Mouse (Mus musculus): ENCODE measurements around the gene Cdc20b. TPM values are rescaled to one million over a fixed set of nuclear protein-coding genes. Genes with fewer than 3 reads are reported as not detected.

The Cdc20b gene
- total and polyA plus RNA-seq, 2 experiments from 2014 or later: 0.60 to 2.4 TPM

DNA sequence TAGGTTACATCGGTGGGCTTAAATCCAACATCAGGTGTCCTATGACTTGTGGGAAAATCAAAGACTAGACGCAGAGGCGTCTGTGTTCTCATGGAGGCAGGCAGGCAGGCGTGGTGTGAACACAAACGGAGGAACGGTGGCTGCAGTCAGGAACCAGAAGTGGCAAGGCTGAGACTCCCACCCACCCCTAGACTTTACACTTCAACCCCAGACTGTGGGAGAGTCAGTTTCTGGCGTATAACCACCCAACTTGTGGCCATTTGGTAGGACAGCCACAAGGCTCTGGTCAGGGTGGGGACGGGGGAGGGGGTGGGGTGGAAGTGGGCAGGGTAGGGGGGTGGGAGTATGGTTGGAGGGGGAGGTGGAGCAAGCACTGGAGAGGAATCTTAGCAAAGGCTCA lies 55.6 kb downstream of the Cdc20b start:
- no peaks in the 10 kb centered on the region for H3K36me3 ChIP-seq (ENCODE audit: insufficient read depth, low read length)
- DNase-seq (ENCODE audit: low spot score) (no peak), ATAC-seq (no peak)
- no peaks in the 10 kb centered on the region for H3K4me1 ChIP-seq (ENCODE audit: insufficient read depth, low read length)
- 87% methylated on average over 8 of the region's 8 CpGs for WGBS
- no peak for TF ChIP-seq CTCF (IDR thresholded peaks at IDR 0.05; ENCODE audit: low read depth)
- no peaks in the 10 kb centered on the region for H3K9me3 ChIP-seq (ENCODE audit: low read length)
- H3K4me2 ChIP-seq (ENCODE audit: low read depth, low read length): no peak overlapping the region
- H3K4me3 ChIP-seq (ENCODE audit: low read length): no peak overlapping the region
- H3K27ac ChIP-seq: no peak overlapping the region
- no peaks in the 10 kb centered on the region for H3K27me3 ChIP-seq (ENCODE audit: insufficient read depth, low read length)
- no peak overlapping the region for H3K9ac ChIP-seq (replicated peaks; ENCODE audit: low read length)

DNA sequence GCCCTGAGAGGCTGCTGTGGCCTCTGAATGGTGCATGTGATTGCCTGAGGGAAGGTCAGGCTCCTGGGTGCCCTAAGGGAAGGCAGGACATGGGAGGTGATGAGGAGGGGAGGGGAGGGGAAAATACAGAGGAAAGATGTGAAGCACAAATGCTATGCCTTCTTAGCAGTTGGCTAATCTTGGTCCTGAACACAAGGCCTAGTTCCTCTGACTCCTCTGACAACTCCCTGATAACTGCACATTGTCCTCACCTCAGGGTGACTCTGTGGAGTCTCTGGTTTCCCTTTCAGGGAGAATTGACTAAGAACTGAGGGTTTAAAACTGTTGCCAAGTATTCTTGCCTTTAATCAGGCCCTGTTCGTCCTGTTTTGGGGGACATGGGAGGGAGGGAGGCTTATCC lies 59.7 kb downstream of the Cdc20b start:
- Histone ChIP-seq H3K4me2 (ENCODE audit: low read depth, low read length) (no peak overlapping the region), H3K4me3 (ENCODE audit: low read length) (no peak overlapping the region), H3K4me1 (ENCODE audit: insufficient read depth, low read length) (no peaks in the 10 kb centered on the region), H3K36me3 (ENCODE audit: insufficient read depth, low read length) (no peaks in the 10 kb centered on the region), H3K9ac (replicated peaks; ENCODE audit: low read length) (no peak overlapping the region), H3K27ac (no peak overlapping the region), H3K9me3 (ENCODE audit: low read length) (no peaks in the 10 kb centered on the region), H3K27me3 (ENCODE audit: insufficient read depth, low read length) (no peaks in the 10 kb centered on the region)
- DNase-seq (ENCODE audit: low spot score) (no peak), ATAC-seq (no peak)
- no peak for TF ChIP-seq CTCF (IDR thresholded peaks at IDR 0.05; ENCODE audit: low read depth)
- WGBS: 82% methylated on average over 1 of the region's 1 CpGs

DNA sequence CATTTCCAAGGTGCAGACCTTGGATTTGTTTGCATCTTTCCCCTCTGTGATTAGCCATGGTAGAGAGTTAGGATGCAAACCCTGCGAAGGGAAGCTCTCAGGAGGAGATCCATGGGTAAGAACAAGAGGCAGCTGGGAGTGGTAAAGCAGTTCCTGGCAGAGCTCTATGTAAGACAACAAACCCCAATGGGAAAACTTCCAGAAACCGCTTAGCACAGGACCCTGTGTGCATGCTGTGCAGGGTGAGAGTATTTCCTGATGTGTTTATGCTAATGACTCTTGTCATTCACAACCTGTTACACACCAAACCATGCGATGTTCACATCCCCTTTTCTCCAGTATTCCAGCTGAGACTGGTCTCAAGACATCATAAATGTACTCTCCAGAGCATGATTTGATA lies 62.1 kb downstream of the Cdc20b start:
- Histone ChIP-seq H3K9me3 (ENCODE audit: low read length) (no peaks in the 10 kb centered on the region), H3K27me3 (ENCODE audit: insufficient read depth, low read length) (no peaks in the 10 kb centered on the region), H3K9ac (replicated peaks; ENCODE audit: low read length) (no peak overlapping the region), H3K4me2 (ENCODE audit: low read depth, low read length) (no peak overlapping the region), H3K4me1 (ENCODE audit: insufficient read depth, low read length) (no peaks in the 10 kb centered on the region), H3K27ac (no peak overlapping the region), H3K4me3 (ENCODE audit: low read length) (no peak overlapping the region), H3K36me3 (ENCODE audit: insufficient read depth, low read length) (no peaks in the 10 kb centered on the region)
- TF ChIP-seq CTCF (IDR thresholded peaks at IDR 0.05; ENCODE audit: low read depth): no peak
- ATAC-seq: 0 out of 2 replicates have a peak, but pooled peaks have one; percentile 38
- DNase-seq (ENCODE audit: low spot score): peak; percentile 28
- WGBS: 48% methylated on average over 3 of the region's 3 CpGs

DNA sequence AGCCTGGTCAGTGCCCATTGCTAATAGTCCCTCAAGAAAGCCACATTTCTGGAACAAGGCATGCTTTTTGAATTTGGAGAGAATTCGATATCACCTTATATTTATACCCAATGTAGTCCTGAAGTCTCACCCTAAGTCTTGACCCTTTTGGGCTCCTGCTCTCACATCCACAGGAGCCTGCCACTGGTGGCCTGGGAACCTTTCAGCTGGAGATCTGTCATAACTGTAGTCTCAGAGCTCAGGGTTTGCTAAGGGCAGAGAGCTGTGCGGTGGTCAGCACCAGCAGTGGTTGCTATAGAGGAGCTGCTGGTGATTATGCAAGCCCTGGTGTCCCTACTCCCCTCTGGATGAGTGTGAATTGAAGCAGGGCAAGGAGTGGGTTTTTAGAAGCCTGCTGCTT lies 63.5 kb downstream of the Cdc20b start:
- 98% methylated on average over 2 of the region's 2 CpGs for WGBS
- DNase-seq (ENCODE audit: low spot score) (no peak), ATAC-seq (no peak)
- Histone ChIP-seq H3K4me1 (ENCODE audit: insufficient read depth, low read length) (no peaks in the 10 kb centered on the region), H3K9ac (replicated peaks; ENCODE audit: low read length) (no peak overlapping the region), H3K9me3 (ENCODE audit: low read length) (no peaks in the 10 kb centered on the region), H3K4me3 (ENCODE audit: low read length) (no peak overlapping the region), H3K27ac (no peak overlapping the region), H3K4me2 (ENCODE audit: low read depth, low read length) (no peak overlapping the region), H3K36me3 (ENCODE audit: insufficient read depth, low read length) (no peaks in the 10 kb centered on the region), H3K27me3 (ENCODE audit: insufficient read depth, low read length) (no peaks in the 10 kb centered on the region)
- TF ChIP-seq CTCF (IDR thresholded peaks at IDR 0.05; ENCODE audit: low read depth): no peak

DNA sequence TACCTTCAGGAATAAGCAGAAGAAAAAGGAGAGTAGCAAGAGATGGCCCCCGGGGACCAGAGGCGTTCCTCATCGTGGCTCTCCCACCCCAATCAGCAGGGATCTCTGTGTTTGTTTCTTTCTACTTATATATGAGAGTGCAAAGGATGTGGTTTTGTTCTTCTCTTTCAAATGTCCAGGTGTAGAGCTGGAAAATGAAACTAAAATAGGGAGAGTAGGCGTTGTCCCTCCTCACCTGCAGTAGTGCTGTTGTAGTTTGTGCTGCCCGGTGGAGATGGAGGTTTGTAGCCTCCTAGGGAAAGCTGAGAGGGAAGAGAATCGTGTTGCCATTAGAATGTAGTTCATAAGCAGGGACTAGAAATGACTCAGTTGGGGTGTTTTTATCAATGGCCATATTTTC lies 66.0 kb downstream of the Cdc20b start, which contains the start of gene Gzma:
Gzma (minus strand) TSS at position 103 of the 400 bp plus-strand sequence.
- ATAC-seq (no peak), DNase-seq (ENCODE audit: low spot score) (no peak)
- Histone ChIP-seq H3K9ac (replicated peaks; ENCODE audit: low read length) (no peak within 1 kb of the TSS), H3K9me3 (ENCODE audit: low read length) (no peaks in the 10 kb centered on the region), H3K36me3 (ENCODE audit: insufficient read depth, low read length) (no peaks in the 10 kb centered on the region), H3K4me1 (ENCODE audit: insufficient read depth, low read length) (no peaks in the 10 kb centered on the region), H3K4me2 (ENCODE audit: low read depth, low read length) (no peak within 1 kb of the TSS), H3K27me3 (ENCODE audit: insufficient read depth, low read length) (no peaks in the 10 kb centered on the region), H3K27ac (no peak within 1 kb of the TSS), H3K4me3 (ENCODE audit: low read length) (no peak within 1 kb of the TSS)
- 86% methylated on average over 6 of the region's 6 CpGs for WGBS
- no peak for TF ChIP-seq CTCF (IDR thresholded peaks at IDR 0.05; ENCODE audit: low read depth)

DNA sequence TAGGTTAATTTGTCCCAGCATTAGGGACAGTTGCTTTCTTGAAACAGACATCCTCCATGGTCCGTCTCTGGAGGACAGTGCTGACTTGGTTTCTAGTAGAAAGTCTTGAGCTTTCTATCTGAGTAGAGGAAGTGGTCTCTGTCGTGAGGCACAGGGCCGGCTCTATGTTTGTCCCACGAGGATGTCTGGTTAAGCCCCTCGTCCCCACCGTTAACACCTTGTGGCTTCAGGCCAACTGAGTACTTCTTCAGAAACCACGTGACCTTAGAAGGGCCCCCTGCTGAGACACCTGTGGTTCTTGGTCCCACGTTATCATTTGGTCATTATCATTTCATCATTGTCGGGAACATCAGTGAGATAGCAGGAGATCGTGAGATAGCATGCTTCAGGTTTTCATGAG lies 66.9 kb downstream of the Cdc20b start:
- Histone ChIP-seq H3K36me3 (ENCODE audit: insufficient read depth, low read length) (no peaks in the 10 kb centered on the region), H3K4me2 (ENCODE audit: low read depth, low read length) (no peak overlapping the region), H3K4me1 (ENCODE audit: insufficient read depth, low read length) (no peaks in the 10 kb centered on the region), H3K27ac (no peak overlapping the region), H3K9me3 (ENCODE audit: low read length) (no peaks in the 10 kb centered on the region), H3K27me3 (ENCODE audit: insufficient read depth, low read length) (no peaks in the 10 kb centered on the region), H3K4me3 (ENCODE audit: low read length) (no peak overlapping the region), H3K9ac (replicated peaks; ENCODE audit: low read length) (no peak overlapping the region)
- DNase-seq (ENCODE audit: low spot score) (no peak), ATAC-seq (no peak)
- TF ChIP-seq CTCF (IDR thresholded peaks at IDR 0.05; ENCODE audit: low read depth): no peak
- 81% methylated on average over 10 of the region's 10 CpGs for WGBS

DNA sequence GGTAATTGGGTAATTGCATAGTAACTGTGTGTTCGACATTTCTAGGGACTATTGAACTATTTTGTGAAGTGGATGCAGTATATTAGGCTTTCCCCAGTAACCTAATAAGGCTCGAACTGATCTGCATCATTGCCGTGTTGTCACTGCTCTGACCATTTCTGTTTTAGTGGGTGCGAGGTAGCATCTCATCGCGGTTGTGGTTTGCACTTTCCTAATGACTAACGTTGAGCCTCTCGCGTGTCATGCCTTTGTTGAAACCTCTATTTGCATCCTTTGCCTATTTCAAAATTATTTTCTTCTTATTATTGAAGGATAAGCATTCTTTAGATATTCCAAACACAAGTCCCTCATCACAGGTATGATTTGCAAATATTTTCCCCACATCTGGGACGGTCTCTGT lies 69.8 kb downstream of the Cdc20b start:
- H3K4me1 ChIP-seq (ENCODE audit: insufficient read depth, low read length): no peaks in the 10 kb centered on the region
- no peak for DNase-seq (ENCODE audit: low spot score)
- ATAC-seq: no peak
- H3K27me3 ChIP-seq (ENCODE audit: insufficient read depth, low read length): no peaks in the 10 kb centered on the region
- 94% methylated on average over 10 of the region's 10 CpGs for WGBS
- H3K36me3 ChIP-seq (ENCODE audit: insufficient read depth, low read length): no peaks in the 10 kb centered on the region
- no peak overlapping the region for H3K27ac ChIP-seq
- no peak overlapping the region for H3K4me3 ChIP-seq (ENCODE audit: low read length)
- no peaks in the 10 kb centered on the region for H3K9me3 ChIP-seq (ENCODE audit: low read length)
- H3K9ac ChIP-seq (replicated peaks; ENCODE audit: low read length): no peak overlapping the region
- no peak overlapping the region for H3K4me2 ChIP-seq (ENCODE audit: low read depth, low read length)
- no peak for TF ChIP-seq CTCF (IDR thresholded peaks at IDR 0.05; ENCODE audit: low read depth)

Measured in hindbrain, postnatal 0 days (tissue).